Mouse (Mus musculus): ENCODE measurements at regions not wholly inside any gene's neighbourhood (a gene's known extent, or its start where the extent isn't known, plus 50 kb on each side); places are given as distances from the start of the nearest gene placed in this dataset.
A peak's percentile ranks its signal among the peaks of the same experiment; 100 is the strongest.

- DNase-seq = no peak
These were observed 189.5 kb upstream of the Klf3 start for GRCm38 (mm10) chr5:64613696-64614095.

GRCm38 (mm10) chr5:64618126-64618525, 185.1 kb upstream of the Klf3 start:
- DNase-seq = no peak

GRCm38 (mm10) chr5:64619752-64620151, 183.4 kb upstream of the Klf3 start:
- DNase-seq = no peak

GRCm38 (mm10) chr5:64620726-64621125, 182.5 kb upstream of the Klf3 start:
- no peak for DNase-seq

GRCm38 (mm10) chr5:64621386-64621785, 181.8 kb upstream of the Klf3 start:
- DNase-seq = no peak

- peak; percentile 62 for DNase-seq
These were observed 179.5 kb upstream of the Klf3 start for GRCm38 (mm10) chr5:64623653-64624052.

DNA sequence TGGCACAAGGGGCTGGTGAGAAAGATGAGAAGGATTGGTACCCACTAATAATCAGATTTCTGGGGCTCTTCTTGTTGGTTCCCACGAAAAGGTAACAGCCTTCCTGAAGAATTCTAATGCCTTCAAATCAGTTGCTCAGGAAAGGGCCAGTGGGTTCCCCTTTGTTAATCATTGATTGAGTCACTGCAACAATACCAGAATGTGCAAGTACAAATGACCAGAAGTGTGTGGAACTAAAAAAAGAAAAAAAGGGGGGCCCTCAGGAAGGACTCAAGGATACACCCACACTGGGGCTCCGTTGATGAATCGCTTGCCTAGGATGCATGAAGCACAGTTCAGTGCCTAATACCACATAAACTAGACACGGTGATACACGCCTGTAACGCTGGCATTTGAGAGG, 179.0 kb upstream of the Klf3 start:
- peak; percentile 36 for DNase-seq

DNA sequence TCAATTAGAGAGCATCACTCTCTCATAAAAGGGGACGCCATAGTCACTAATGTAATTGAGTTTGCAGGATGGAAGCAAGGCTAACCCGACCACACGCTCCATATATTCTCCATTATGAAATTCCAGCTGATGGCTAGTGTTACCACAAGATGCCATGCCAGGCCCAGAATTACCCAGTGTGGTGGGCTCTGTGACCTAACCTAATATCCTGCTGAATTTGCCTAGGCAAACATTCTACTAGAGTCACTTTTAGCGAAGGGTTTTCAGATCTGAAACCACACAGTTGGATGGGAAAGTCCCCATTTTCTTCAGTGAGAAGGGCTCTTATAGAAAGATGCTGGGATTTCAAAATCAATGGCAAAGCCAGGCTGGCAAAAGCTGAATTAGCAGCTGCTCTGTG, 177.8 kb upstream of the Klf3 start:
- no peak for DNase-seq

DNA sequence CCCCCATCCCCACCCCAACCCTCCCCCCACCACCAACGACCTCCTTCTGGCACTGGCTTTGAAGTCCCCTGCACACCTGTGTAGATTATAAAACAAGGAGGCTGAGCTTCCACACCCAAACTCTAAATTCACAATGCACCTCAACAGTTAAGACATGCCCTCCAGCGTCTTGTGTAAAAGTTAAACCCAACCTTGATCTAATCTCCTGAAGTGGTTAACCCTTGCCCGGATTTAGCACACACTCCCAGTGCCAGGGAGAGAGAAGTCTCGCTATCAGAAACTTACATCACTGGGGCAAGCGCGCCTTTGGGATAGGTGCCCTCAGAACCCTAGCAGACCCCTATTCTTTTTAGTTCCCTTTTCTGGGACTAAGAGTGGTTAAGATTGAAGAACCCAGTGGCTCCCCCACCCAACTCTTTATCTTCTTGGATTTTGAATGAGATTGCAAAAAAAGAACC, 177.3 kb upstream of the Klf3 start:
- DNase-seq = peak; percentile 33

DNA sequence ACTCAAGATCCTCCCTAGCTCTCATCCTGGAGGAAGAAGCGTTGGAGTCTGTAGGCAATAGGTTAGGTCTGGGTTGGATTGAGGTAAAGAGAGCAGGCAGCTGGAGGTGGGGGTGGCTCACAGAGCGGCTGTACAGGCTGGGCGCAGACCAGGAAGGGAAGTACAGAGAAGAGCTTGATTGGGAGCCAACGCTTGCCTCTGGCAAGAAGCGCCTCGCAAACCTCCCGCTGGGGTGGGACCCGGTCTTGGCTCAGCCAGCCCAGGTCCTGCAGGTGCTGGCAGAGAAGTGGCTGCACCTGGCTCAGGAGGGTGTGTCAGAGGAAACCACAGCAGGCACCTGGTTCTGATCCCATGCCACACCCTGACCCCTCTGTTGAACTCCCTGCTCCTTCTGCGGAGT, 176.8 kb upstream of the Klf3 start:
- DNase-seq = peak; percentile 60

DNA sequence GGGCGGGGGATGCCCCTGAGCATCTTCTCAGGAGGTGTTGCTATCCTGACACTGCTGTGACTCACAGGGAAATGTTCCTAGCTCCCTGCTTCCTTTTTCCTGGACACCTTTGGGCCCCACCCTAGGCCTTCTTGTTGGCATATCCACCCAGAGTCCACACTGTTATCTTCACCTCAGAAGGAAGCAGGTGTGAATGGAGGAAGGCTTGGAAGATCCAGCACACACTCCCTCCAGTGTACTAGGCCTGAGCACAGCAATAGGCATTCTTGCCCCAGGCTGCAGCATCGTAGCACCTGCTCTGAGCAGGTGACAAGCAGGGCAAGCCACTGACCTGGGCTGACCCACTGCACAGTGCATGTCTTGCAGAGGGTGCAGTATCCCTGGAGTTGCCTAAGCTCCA, 172.6 kb upstream of the Klf3 start:
- DNase-seq = no peak

DNA sequence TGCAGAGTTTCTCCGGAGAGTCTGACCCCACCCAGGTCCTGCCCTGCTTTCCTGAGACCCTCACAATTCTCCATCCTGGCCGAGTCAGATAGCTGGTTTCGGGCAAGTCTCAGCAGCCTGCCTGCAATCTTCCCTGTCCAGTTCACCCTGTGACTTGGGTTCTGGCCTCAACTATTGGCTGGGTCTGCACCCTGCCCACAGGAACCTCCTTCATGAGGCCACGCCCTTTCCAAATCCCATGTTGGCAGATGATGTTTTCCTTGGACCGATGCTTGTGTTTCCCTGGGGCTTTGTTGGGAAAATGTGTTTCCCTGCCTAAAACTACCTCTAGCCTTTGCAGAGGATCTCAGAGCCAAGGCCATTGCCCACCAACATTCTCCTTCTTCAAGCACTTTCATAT, 171.0 kb upstream of the Klf3 start:
- DNase-seq = no peak

DNA sequence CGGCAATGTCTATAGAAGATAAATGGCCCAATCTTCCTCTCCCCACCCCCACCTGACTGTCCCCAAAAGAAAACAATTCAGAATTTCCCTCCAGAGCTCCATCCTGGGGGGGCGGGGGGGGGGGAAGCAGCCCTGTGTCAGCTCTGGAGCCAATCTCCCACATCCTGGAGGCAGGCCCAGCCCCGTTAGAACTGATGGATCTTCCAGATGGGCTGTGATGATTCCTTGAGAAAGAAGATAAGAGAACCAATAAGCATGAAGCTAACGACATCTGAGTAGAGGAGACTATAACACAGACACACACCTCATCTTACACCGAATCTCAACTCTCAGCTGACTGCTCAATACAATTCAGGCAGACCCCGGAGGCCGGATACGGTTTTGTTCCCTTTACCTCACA, 169.2 kb upstream of the Klf3 start:
- DNase-seq = no peak

GRCm38 (mm10) chr5:64634721-64635120, 168.5 kb upstream of the Klf3 start:
- no peak for DNase-seq

DNA sequence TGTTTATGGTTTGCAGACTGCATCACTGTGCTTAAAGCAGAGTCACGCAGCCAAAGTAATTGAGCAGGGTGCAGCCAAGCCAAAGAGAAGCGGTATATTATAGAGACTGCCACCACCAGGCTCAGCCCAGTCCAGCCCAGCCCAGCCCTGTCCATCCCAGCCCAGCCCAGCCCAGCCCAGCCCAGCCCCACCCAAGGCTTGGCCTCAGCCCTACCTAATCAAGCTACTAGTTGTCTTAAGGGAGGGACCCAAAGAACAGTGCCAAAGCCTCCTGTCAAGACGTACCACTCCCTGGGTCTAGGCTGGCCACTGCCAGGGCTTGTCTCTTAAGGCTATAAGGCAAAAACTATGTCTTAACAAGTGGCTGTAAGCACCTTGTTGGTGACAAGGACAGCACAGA, 166.9 kb upstream of the Klf3 start:
- no peak for DNase-seq

GRCm38 (mm10) chr5:64643584-64643983, 159.6 kb upstream of the Klf3 start:
- no peak for DNase-seq

- DNase-seq = peak; percentile 67
These were observed 155.6 kb upstream of the Klf3 start for GRCm38 (mm10) chr5:64647417-64648125.

DNA sequence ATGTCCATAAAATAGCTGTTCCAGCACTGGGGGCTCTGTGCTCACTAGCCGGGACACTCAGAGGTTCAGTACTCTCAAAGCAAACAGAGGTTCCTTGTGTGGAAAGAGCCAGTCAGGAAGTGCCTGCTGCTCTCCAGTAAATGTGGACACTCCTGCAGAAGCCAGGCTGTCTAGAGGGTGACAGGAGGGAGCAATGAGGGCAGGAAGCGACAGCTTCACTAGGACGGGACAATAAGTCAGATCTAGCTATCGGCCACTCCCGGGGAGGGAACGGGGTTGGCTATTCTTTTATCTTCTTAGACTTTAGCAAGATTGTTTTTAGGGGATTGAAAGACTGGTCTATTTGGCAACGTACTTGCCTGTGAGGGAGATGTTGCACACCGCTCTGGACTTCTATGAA, 154.7 kb upstream of the Klf3 start:
- DNase-seq = peak; percentile 29

- no peak for DNase-seq
These were observed 151.8 kb upstream of the Klf3 start for GRCm38 (mm10) chr5:64651407-64651806.

DNA sequence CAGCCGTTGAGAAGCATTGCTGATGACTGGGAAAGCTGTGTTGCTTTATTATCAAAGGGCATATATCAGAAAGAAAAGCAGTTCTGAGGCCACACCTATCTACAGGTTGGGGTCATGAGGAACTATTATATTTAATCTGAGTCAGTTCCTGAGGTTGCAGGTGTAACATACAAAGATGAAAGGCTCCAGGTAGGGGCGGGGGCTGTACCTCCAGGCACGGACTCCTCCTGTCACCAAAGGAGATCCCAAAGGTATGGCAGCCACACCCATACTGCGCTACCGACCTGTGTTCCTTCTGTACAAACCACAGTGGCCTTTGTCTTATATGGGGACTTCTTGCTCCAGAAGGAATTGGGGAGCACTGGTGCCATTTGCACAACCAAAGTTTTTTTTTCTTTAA, 149.4 kb upstream of the Klf3 start:
- DNase-seq = no peak

GRCm38 (mm10) chr5:64655286-64655685, 147.9 kb upstream of the Klf3 start:
- DNase-seq = no peak

DNA sequence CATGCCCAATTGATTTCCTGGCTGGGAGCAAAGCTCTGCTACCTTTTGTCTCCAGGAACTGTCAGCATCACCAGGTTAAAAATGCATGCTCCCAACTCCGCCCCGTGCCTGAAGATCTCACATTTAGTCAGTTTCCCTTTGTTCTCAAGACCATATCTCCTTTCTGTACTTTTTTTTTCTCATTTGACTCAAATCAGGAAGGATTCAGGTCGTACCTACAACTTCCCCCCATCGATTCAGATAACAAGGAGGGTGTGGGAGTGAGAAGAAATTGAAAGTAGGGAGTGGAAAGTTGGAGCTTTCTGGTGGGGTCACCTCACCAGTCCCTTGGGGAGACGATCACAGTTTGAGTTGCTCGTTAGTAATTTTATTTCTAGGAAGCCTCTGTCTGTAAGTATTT, 141.2 kb upstream of the Klf3 start:
- DNase-seq = no peak

DNA sequence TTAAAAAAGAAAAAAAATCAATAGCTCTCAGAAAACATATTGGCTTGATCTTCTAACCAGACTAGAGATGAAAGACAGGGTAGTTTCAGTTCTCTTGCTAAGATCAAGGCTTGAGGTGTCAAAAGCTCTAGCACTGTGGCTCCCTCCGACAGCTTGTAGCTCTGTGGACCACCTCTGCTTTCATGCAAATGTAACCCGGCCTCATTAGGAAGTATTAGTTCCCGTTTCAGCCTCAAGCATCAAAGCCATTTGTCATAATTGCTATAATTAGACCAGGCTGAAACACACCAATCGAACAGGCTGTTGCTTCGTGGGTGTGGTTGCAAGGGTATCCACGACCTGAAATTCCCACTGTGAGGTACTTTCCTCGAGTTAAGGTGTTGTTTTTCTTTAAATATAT, 140.7 kb upstream of the Klf3 start:
- DNase-seq = no peak

DNA sequence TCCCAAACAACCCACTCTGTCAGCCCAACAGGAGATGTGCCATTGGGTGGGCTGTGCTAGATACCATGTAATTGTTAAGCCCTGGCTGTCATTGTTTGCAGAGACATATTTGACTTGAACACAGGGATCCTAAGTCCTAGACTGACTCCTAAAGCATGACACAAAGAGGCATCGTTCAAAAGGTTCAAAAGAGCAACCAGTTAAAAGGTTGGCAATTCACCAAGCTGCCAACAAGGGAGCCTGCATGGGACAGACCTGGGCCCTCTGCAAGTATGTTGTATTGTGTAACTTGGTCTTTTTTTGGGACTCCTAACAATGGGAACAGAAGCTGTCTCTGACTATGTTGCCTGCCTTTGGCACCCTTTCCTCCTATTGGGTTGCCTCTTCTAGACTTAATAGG, 139.4 kb upstream of the Klf3 start:
- DNase-seq = no peak

DNA sequence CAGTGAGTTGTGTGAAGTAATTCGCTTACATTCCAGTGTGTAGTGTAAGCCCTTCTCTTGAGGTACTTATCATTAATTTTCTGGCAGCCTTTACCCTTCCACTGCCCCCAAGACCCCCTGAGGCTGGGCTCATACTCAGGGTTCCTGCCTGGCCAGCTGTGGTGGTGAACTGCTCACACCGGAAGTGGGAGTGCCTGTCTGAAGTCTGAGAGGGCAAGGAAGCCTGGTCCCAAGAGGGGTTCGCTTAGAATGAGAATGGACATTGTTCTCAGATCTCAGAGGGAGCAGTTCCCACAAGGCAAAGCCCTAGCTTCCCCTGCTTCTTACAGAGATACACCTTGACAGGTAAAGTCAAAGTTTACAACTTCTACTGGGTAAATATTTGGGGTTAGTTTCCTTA, 138.1 kb upstream of the Klf3 start:
- DNase-seq = no peak
